Mouse (Mus musculus) hindbrain, embryonic 14.5 days (tissue): Measurements from ENCODE around the gene Kcnj3. TPM values are rescaled to one million over a fixed set of nuclear protein-coding genes. Genes with fewer than 3 reads are reported as not detected.

ENCODE experiments used
- ATAC-seq: fragments of 200-750 bp; cut with Nextera tagmentation; 2 replicates; pipeline ENCODE4 v1.8.0; 2017; ENCODE audit warnings: moderate number of reproducible peaks, mild to moderate bottlenecking, moderate TSS enrichment, moderate library complexity; ENCODE audit not compliant: low FRiP score
- DNase-seq: peaks from one replicate; pipeline ENCODE4 v3.0.0-alpha.2; 2015; ENCODE audit warnings: low spot score
- H3K27ac ChIP-seq: fragments of 300-500 bp; sonication (generic); 2 replicates; pipeline ENCODE4 v1.5.1; 2014; ENCODE audit warnings: mild to moderate bottlenecking, moderate library complexity
- H3K27me3 ChIP-seq: fragments of 300-500 bp; sonication (generic); 2 replicates; pipeline ENCODE4 v1.6.1; 2014; ENCODE audit warnings: mild to moderate bottlenecking, low read length, mixed read lengths; ENCODE audit not compliant: control insufficient read depth, insufficient read depth
- H3K36me3 ChIP-seq: fragments of 300-500 bp; sonication (generic); replicated peaks from 2 replicates; pipeline ENCODE4 v1.6.1; 2014; ENCODE audit not compliant: control insufficient read depth, insufficient read depth
- H3K4me1 ChIP-seq: fragments of 300-500 bp; sonication (generic); replicated peaks from 2 replicates; pipeline ENCODE4 v1.6.1; 2014; ENCODE audit warnings: antibody characterized with exemption, low read length, mixed read lengths; ENCODE audit not compliant: control insufficient read depth, insufficient read depth
- H3K4me2 ChIP-seq: fragments of 300-500 bp; sonication (generic); replicated peaks from 2 replicates; pipeline ENCODE4 v1.6.1; 2014; ENCODE audit warnings: mild to moderate bottlenecking, moderate library complexity
- H3K4me3 ChIP-seq: fragments of 300-500 bp; sonication (generic); replicated peaks from 2 replicates; pipeline ENCODE4 v1.5.1; 2014; ENCODE audit warnings: mild to moderate bottlenecking, low read length
- H3K9ac ChIP-seq: fragments of 300-500 bp; sonication (generic); 2 replicates; pipeline ENCODE4 v1.6.1; 2014
- H3K9me3 ChIP-seq: fragments of 300-500 bp; sonication (generic); 2 replicates; pipeline ENCODE4 v1.6.1; 2016; ENCODE audit warnings: low read length; ENCODE audit not compliant: control insufficient read depth
- WGBS: fragments of 180-500 bp; shearing (Covaris S2); extraction: QIAGEN DNeasy Blood & Tissue Kit; methylation state at CpG from one replicate; pipeline ENCODE4 v1.1.7; 2014; 5-methylcytosine and 5-hydroxymethylcytosine counted together
- polyA plus RNA-seq: library from polyadenylated mRNA; unstranded; fragments of >200 nt; fragmentation: Nextera tagmentation; extraction: Ambion mirVana; gene quantifications from 2 replicates; pipeline ENCODE4 v1.2.1, GENCODE M21; 2014

The Kcnj3 gene
- polyA plus RNA-seq: 7.8 and 8.8 TPM in 2 replicates

- Histone ChIP-seq H3K4me3 (peak within 1 kb of the TSS; percentile 55), H3K27me3 (0 out of 2 replicates have a peak, but pooled peaks cover 3% of the 10 kb centered on the region), H3K9me3 (no peaks in the 10 kb centered on the region), H3K9ac (peak within 1 kb of the TSS; percentile 66), H3K27ac (peak within 1 kb of the TSS; percentile 65), H3K4me2 (peak within 1 kb of the TSS; percentile 75), H3K36me3 (no peaks in the 10 kb centered on the region), H3K4me1 (peaks cover 3% of the 10 kb centered on the region; the same call in 1 of the 2 replicates)
- WGBS: under 1% methylated on average over 20 of the region's 20 CpGs
- DNase-seq: peak; percentile 60
- ATAC-seq: peak; percentile 88
These were observed at the start of gene Kcnj3 for GRCm38 (mm10) chr2:55435721-55436260. Gene Kcnj3 (plus strand): TSS chr2:55435970.

- Histone ChIP-seq H3K9me3 (no peaks in the 10 kb centered on the region), H3K36me3 (no peaks in the 10 kb centered on the region), H3K4me1 (no peaks in the 10 kb centered on the region), H3K9ac (no peak overlapping the region), H3K27ac (no peak overlapping the region), H3K4me2 (no peak overlapping the region), H3K27me3 (no peaks in the 10 kb centered on the region), H3K4me3 (no peak overlapping the region)
- WGBS: 48% methylated on average over 3 of the region's 3 CpGs
- 0 out of 2 replicates have a peak, but pooled peaks have one; percentile 24 for ATAC-seq
- no peak for DNase-seq
These were observed 45.3 kb upstream of the Kcnj3 start for GRCm38 (mm10) chr2:55390330-55390989.

- Histone ChIP-seq H3K36me3 (no peaks in the 10 kb centered on the region), H3K27me3 (no peaks in the 10 kb centered on the region), H3K9ac (no peak overlapping the region), H3K27ac (no peak overlapping the region), H3K4me2 (no peak overlapping the region), H3K4me3 (no peak overlapping the region), H3K4me1 (no peaks in the 10 kb centered on the region), H3K9me3 (peaks cover 7% of the 10 kb centered on the region; the same call in 1 of the 2 replicates)
- DNase-seq (no peak), ATAC-seq (0 out of 2 replicates have a peak, but pooled peaks have one; percentile 55)
- 76% methylated on average over 1 of the region's 1 CpGs for WGBS
These were observed 30.5 kb upstream of the Kcnj3 start for GRCm38 (mm10) chr2:55405307-55405706.

- ATAC-seq (no peak), DNase-seq (no peak)
- H3K4me3 ChIP-seq: no peak overlapping the region
- no peaks in the 10 kb centered on the region for H3K4me1 ChIP-seq
- no peak overlapping the region for H3K9ac ChIP-seq
- H3K4me2 ChIP-seq: no peak overlapping the region
- no peaks in the 10 kb centered on the region for H3K9me3 ChIP-seq
- H3K36me3 ChIP-seq: no peaks in the 10 kb centered on the region
- no peaks in the 10 kb centered on the region for H3K27me3 ChIP-seq
- no peak overlapping the region for H3K27ac ChIP-seq
- WGBS: 58% methylated on average over 2 of the region's 2 CpGs
These were observed 8.1 kb upstream of the Kcnj3 start for GRCm38 (mm10) chr2:55427633-55428032.

- H3K4me3 ChIP-seq: no peak overlapping the region
- H3K27me3 ChIP-seq: no peaks in the 10 kb centered on the region
- H3K4me2 ChIP-seq: no peak overlapping the region
- 71% methylated on average over 4 of the region's 4 CpGs for WGBS
- no peaks in the 10 kb centered on the region for H3K4me1 ChIP-seq
- no peak overlapping the region for H3K27ac ChIP-seq
- no peak overlapping the region for H3K9ac ChIP-seq
- no peaks in the 10 kb centered on the region for H3K9me3 ChIP-seq
- H3K36me3 ChIP-seq: no peaks in the 10 kb centered on the region
- no peak for ATAC-seq
- DNase-seq: no peak
These were observed 3.7 kb upstream of the Kcnj3 start for GRCm38 (mm10) chr2:55432104-55432503.

- Histone ChIP-seq H3K9me3 (no peaks in the 10 kb centered on the region), H3K4me1 (peaks cover 3% of the 10 kb centered on the region; the same call in 1 of the 2 replicates), H3K4me2 (peak overlapping the region; percentile 75), H3K9ac (peak overlapping the region; percentile 66), H3K36me3 (no peaks in the 10 kb centered on the region), H3K27ac (peak overlapping the region; percentile 65), H3K4me3 (peak overlapping the region; percentile 55), H3K27me3 (0 out of 2 replicates have a peak, but pooled peaks cover 3% of the 10 kb centered on the region)
- DNase-seq (no peak), ATAC-seq (peak; percentile 56)
- WGBS: under 1% methylated on average over 21 of the region's 21 CpGs
These were observed 664 bp downstream of the Kcnj3 start for GRCm38 (mm10) chr2:55436261-55437006.

GRCm38 (mm10) chr2:55437007-55437949, 1.5 kb downstream of the Kcnj3 start:
- Histone ChIP-seq H3K4me2 (peak overlapping the region; percentile 75), H3K4me1 (peaks cover 3% of the 10 kb centered on the region; the same call in 1 of the 2 replicates), H3K9me3 (no peaks in the 10 kb centered on the region), H3K4me3 (peak overlapping the region; percentile 55), H3K27me3 (0 out of 2 replicates have a peak, but pooled peaks cover 3% of the 10 kb centered on the region), H3K9ac (peak overlapping the region; percentile 66), H3K36me3 (no peaks in the 10 kb centered on the region), H3K27ac (no peak overlapping the region)
- peak; percentile 46 for DNase-seq
- under 1% methylated on average over 48 of the region's 51 CpGs for WGBS
- peak; percentile 54 for ATAC-seq

GRCm38 (mm10) chr2:55437977-55438376, 2.2 kb downstream of the Kcnj3 start:
- H3K9me3 ChIP-seq: no peaks in the 10 kb centered on the region
- ATAC-seq (no peak), DNase-seq (no peak)
- H3K27ac ChIP-seq: no peak overlapping the region
- H3K4me3 ChIP-seq: peak overlapping the region; percentile 55
- 0% methylated on average over 1 of the region's 1 CpGs for WGBS
- H3K4me2 ChIP-seq: peak overlapping the region; percentile 75
- H3K9ac ChIP-seq: no peak overlapping the region
- H3K4me1 ChIP-seq: peaks cover 3% of the 10 kb centered on the region; the same call in 1 of the 2 replicates
- no peaks in the 10 kb centered on the region for H3K36me3 ChIP-seq
- H3K27me3 ChIP-seq: 0 out of 2 replicates have a peak, but pooled peaks cover 3% of the 10 kb centered on the region
